Mouse (Mus musculus) ES-E14 (cell line): ENCODE results near the gene Riok1. TPM values are rescaled to one million over a fixed set of nuclear protein-coding genes. Genes with fewer than 3 reads are reported as not detected.
A peak's percentile ranks its signal among the peaks of the same experiment; 100 is the strongest.

Source experiments
- DNase-seq: peaks from one replicate; pipeline ENCODE4 v3.0.0-alpha.2; 2013; ENCODE audit warnings: low read depth, low spot score
- H3K27ac ChIP-seq: 2 replicates; pipeline ENCODE4 v1.5.1; 2012; ENCODE audit warnings: low read depth, mild to moderate bottlenecking, low read length, moderate library complexity, mixed read lengths; ENCODE audit not compliant: poor library complexity, insufficient read depth, severe bottlenecking
- H3K36me3 ChIP-seq: 2 replicates; pipeline ENCODE4 v1.6.1; 2012; ENCODE audit warnings: mild to moderate bottlenecking, low read length, moderate library complexity, mixed read lengths; ENCODE audit not compliant: control insufficient read depth, poor library complexity, insufficient read depth, severe bottlenecking
- H3K4me1 ChIP-seq, 2 experiments: fragments of 150-350 bp in 1 of 2; sonication (generic) in 1 of 2; 2 replicates each; pipeline ENCODE4 v1.6.1; 2012; ENCODE audit warnings: low read length in 2 of 2, mild to moderate bottlenecking in 1 of 2, mixed read lengths in 1 of 2; ENCODE audit not compliant: control insufficient read depth in 2 of 2, insufficient read depth in 2 of 2, poor library complexity in 1 of 2
- H3K4me3 ChIP-seq, 2 experiments: fragments of 150-350 bp in 1 of 2; sonication (generic) in 1 of 2; 2 replicates each; pipeline ENCODE4 v1.5.1; 2012; ENCODE audit warnings: low read length in 2 of 2, low read depth in 1 of 2, mild to moderate bottlenecking in 1 of 2, mixed read lengths in 1 of 2; ENCODE audit not compliant: insufficient read depth in 1 of 2, poor library complexity in 1 of 2, severe bottlenecking in 1 of 2
- H3K9ac ChIP-seq: 2 replicates; pipeline ENCODE4 v1.6.1; 2012; ENCODE audit warnings: low read depth, mild to moderate bottlenecking, low read length, mixed read lengths; ENCODE audit not compliant: poor library complexity, insufficient read depth, severe bottlenecking
- H3K9me3 ChIP-seq: fragments of 150-350 bp; sonication (generic); 2 replicates; pipeline ENCODE4 v1.6.1; 2012; ENCODE audit warnings: low read depth, mild to moderate bottlenecking, low read length; ENCODE audit not compliant: control insufficient read depth, insufficient read depth
- CHD2 ChIP-seq: IDR thresholded peaks from 2 replicates; pipeline ENCODE4 v1.6.1; 2014; ENCODE audit warnings: mild to moderate bottlenecking, low read depth, low read length, inconsistent platforms
- HCFC1 ChIP-seq: IDR thresholded peaks from 2 replicates; pipeline ENCODE4 v1.6.1; 2012; ENCODE audit warnings: low read length, inconsistent platforms, borderline replicate concordance; ENCODE audit not compliant: insufficient read depth
- MAFK ChIP-seq: IDR thresholded peaks from 2 replicates; pipeline ENCODE4 v1.6.1; 2014; ENCODE audit warnings: mild to moderate bottlenecking, low read depth, low read length, inconsistent platforms; ENCODE audit not compliant: insufficient read depth
- ZC3H11A ChIP-seq: IDR thresholded peaks from 2 replicates; pipeline ENCODE4 v1.6.1; 2012; ENCODE audit warnings: low read depth, mild to moderate bottlenecking, inconsistent platforms, low read length, borderline replicate concordance
- ZNF384 ChIP-seq: IDR thresholded peaks from 2 replicates; pipeline ENCODE4 v1.6.1; 2012; ENCODE audit warnings: low read depth, low read length, inconsistent platforms
- in situ Hi-C, 2 experiments: fragments of 600-800 bp; cut with MboI; formaldehyde crosslinking; loops; one replicate each; pipeline ENCODE4 v1.15.1; 2025; ENCODE audit warnings: low sequenced_read_pairs in 2 of 2, inconsistent platforms in 1 of 2; ENCODE audit not compliant: unreplicated experiment in 2 of 2
- total RNA-seq: library from RNA; depleted of rRNA; stranded (reverse); fragments of 300-350 nt; gene quantifications from 2 replicates; pipeline ENCODE4 v1.2.3, GENCODE M21; 2012

The Riok1 gene
- total RNA-seq, 1 experiment = 40.4 TPM

DNA sequence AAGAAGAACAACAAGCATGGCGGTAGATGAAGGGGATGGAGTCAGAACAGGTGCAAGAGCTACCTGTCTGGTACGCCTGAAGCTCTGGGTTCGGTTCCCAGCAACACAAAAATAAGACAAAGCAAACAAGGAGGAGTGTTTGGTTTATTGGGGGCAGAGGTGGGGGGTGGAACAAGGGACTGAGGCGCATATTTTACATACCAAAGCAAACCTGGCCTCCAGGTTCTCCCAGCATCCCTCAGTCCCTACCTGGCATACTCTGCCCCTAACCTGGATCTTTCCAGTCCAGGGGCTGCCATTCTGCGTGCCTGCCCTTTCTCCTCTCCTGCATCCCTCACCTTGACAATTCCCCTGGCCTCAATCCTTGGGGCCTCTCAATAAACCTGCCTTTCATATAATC, 42.6 kb downstream of the Riok1 start:
- no peak for DNase-seq
- no peak for TF ChIP-seq CHD2
- no peak for TF ChIP-seq HCFC1
- TF ChIP-seq ZC3H11A = no peak
- TF ChIP-seq ZNF384 = no peak
- TF ChIP-seq MAFK = no peak
- peaks cover 8 to 17% of the 10 kb centered on the region in 2 experiments for H3K4me1 ChIP-seq
- in situ Hi-C loops = no loop called here
- H3K36me3 ChIP-seq = no peaks in the 10 kb centered on the region
- no peak overlapping the region; a peak in 1 of 4 replicates for H3K4me3 ChIP-seq
- peak overlapping the region; percentile 30; the same call in 1 of the 2 replicates for H3K27ac ChIP-seq
- H3K9me3 ChIP-seq = no peaks in the 10 kb centered on the region
- no peak overlapping the region for H3K9ac ChIP-seq

DNA sequence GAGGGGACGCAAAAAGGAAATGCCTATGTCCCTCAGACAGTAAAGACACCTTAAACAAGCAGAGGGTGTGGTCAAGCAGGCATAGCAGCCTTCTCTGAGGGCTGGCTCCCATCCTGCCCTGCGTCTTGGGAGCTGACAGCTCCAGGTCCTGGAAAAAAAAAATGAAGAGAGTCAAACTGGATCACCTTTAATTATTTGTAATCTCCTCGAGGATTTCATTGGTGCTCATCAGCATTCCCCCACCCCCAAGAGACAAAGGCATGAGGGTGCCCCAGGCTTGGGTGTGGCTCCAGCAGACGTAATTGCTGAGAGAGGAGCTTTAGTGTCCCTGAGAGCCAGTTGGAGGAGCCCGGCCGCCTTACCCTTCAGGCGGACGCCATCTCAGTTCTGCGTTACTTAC, 43.2 kb downstream of the Riok1 start:
- Histone ChIP-seq H3K4me3 (peak overlapping the region in 1 of 2 experiments; percentile 11; a peak in 1 of 4 replicates), H3K36me3 (no peaks in the 10 kb centered on the region), H3K9ac (no peak overlapping the region), H3K9me3 (no peaks in the 10 kb centered on the region), H3K27ac (no peak overlapping the region; the same call in 1 of the 2 replicates), H3K4me1 (peaks cover 8 to 17% of the 10 kb centered on the region in 2 experiments)
- DNase-seq = peak; percentile 85
- in situ Hi-C loops = no loop called here
- TF ChIP-seq MAFK (no peak), CHD2 (no peak), ZC3H11A (no peak), ZNF384 (peak; percentile 77)

DNA sequence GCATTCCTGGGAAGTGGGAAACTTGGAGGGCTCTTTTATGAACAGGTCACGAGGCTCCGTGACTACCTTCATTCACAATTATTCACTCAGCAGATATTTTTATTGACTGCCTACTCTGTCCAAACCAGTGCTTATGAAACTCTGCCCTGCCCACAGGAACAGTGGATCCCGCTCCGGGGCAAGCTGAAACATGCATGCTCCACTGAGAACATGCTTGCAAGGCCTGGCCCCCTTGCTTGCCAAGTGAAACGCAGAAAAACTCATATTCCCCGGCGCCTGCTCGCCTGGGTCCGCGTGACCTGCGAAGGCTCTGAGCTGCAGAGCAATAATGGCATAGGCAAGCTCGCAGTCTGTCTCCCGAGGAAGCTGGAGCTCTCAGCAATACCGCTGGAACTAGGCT, 43.9 kb downstream of the Riok1 start:
- Histone ChIP-seq H3K36me3 (no peaks in the 10 kb centered on the region), H3K9me3 (no peaks in the 10 kb centered on the region), H3K4me3 (peak overlapping the region; percentile 13 to 19; a peak in 3 of 4 replicates), H3K4me1 (peaks cover 8 to 17% of the 10 kb centered on the region in 2 experiments), H3K27ac (no peak overlapping the region), H3K9ac (0 out of 2 replicates have a peak overlapping the region, but pooled peaks have one; percentile 4)
- TF ChIP-seq ZC3H11A (no peak), MAFK (no peak), CHD2 (no peak), HCFC1 (no peak), ZNF384 (no peak)
- in situ Hi-C loops = no loop called here
- DNase-seq = no peak

DNA sequence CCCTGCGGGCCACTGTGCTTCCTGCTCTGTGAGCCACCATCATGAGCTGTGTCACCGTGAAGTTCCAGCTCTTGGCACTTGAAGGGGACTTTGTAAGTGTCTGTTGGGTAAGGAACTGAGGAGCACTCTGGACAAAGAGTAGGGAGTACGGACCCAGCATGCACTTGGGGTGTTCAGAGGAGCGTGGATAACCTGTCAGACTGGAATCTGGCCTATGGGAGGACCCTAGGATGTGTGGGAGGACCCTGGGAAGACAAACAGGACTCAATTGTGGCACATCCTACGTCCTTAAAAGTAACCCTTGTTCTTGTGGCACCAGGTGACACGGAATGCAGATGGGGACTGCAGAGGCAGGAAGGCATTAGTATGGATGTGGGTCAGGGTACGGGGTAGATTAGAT, 44.4 kb downstream of the Riok1 start:
- H3K4me1 ChIP-seq = peaks cover 8 to 17% of the 10 kb centered on the region in 2 experiments
- H3K9ac ChIP-seq = 0 out of 2 replicates have a peak overlapping the region, but pooled peaks have one; percentile 4
- no peaks in the 10 kb centered on the region for H3K36me3 ChIP-seq
- DNase-seq = no peak
- H3K27ac ChIP-seq = no peak overlapping the region
- H3K4me3 ChIP-seq = peak overlapping the region; percentile 13 to 19; a peak in 2 of 4 replicates
- in situ Hi-C loops = no loop called here
- no peaks in the 10 kb centered on the region for H3K9me3 ChIP-seq
- TF ChIP-seq CHD2 (no peak), HCFC1 (no peak), ZC3H11A (no peak), MAFK (no peak), ZNF384 (no peak)

DNA sequence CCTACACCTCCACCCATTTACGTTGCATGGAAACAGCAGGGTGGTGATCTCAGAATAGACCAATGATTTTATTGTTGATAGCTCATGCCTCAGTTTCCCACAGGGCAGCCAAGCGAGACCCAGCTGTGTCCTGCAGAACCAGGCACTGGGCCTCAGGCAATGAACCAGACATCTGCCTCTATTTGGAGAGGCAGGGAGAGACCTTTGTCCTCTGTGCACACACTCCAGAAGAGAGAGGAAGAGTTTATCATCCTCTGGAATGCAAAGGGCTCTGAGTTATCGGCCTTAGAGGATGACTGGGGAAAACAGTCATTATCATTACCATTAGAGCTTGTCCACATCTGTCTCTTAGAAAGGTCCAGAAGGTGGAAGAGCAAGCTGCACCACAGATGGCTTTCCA, 49.9 kb downstream of the Riok1 start:
- Histone ChIP-seq H3K9ac (no peak overlapping the region), H3K4me3 (no peak overlapping the region), H3K4me1 (no peaks in the 10 kb centered on the region), H3K27ac (no peak overlapping the region), H3K36me3 (no peaks in the 10 kb centered on the region), H3K9me3 (no peaks in the 10 kb centered on the region)
- in situ Hi-C loops = no loop called here
- TF ChIP-seq MAFK (no peak), ZC3H11A (no peak)
- DNase-seq = no peak
